Mouse (Mus musculus): ENCODE data around the gene Tk1.

The Tk1 gene

DNA sequence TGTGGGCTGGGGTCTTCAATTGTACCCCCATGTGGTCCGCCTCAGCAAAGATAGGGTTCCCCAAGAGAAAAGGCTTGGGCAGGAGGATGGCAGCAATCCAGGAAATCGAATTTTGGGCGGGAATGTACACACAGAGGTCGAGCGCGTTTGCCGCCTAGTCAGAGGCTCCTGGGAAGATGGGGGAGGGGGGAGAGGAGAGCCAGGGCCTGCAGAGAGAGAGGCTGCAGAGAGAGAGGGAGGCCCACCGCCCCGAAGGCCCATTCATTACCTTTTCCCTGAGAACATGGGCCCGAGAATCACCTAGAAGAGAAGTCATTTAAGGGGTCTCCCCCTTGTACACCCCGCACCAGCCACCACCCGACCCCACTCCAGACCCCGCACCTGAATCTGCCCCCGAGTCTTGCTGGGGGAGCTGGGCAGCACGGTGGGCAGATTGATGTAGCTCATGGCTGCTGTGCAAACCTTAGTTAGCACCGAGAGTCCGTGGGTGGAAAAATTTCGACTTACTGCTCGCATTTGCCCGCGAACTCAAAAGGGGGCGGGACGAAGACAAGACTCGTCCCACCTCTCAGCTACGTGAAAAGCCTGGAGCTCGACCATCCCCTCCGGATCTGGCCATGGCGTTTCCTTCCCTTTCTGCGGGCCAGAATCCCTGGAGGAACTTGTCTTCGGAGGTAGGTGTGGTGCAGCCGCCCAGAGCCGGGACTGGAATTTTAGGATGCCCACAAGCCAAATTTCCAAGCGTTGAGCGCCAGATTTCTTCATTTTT lies at the start of gene Tk1, which contains the start of gene Afmid:
Gene Tk1, minus strand, starts transcription at position 760 of the 769 bp plus-strand sequence.
Gene Afmid, plus strand, starts transcription at position 592 of the 769 bp plus-strand sequence.
- no peak for DNase-seq (ENCODE audit: low spot score)

DNA sequence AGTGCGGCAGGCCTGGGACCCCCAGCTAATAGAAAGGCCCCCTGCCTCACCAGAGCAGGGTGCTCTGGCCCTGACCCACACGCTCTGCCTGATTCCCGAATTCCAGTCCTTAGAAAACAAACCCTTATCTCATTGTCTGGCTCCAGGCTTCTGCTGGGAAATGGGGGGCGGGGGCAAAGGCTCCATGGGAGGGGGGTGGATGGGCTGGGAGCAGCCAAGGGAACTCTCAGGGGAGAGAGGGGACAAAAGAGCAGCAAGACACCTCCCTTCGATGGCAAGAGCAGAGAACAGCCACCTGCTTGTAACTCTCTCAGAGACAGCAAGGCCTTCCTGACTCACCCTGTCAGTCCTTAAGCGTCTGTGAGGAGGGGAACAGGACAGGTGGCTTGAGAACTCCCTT lies 49.8 kb upstream of the Tk1 start:
- DNase-seq (ENCODE audit: low spot score), result no peak

DNA sequence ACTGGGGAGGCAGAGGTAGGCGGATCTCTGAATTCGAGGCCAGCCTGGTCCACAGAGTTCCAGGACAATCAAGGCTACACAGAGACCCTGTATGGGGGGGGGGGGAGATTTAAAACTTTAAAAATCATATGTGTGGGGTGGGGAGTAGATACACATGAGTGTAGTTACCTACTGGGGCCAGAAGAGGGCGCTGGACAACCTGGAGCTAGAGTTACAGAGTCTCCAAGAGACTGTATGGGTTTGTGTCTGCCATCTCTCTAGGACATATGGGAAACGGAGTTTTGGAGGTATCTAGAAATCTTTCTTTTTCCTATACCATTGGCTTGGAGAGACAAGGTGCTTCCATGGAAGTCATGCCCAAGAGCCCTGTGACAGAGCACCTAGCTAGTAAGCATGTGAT lies 48.5 kb upstream of the Tk1 start:
- no peak for DNase-seq (ENCODE audit: low spot score)

- peak; percentile 68 for DNase-seq (ENCODE audit: low spot score)
Measured at GRCm38 (mm10) chr11:117872861-117873608, 47.1 kb upstream of the Tk1 start, which contains the start of gene Tha1. Gene Tha1 (minus strand): TSS chr11:117873481.

DNA sequence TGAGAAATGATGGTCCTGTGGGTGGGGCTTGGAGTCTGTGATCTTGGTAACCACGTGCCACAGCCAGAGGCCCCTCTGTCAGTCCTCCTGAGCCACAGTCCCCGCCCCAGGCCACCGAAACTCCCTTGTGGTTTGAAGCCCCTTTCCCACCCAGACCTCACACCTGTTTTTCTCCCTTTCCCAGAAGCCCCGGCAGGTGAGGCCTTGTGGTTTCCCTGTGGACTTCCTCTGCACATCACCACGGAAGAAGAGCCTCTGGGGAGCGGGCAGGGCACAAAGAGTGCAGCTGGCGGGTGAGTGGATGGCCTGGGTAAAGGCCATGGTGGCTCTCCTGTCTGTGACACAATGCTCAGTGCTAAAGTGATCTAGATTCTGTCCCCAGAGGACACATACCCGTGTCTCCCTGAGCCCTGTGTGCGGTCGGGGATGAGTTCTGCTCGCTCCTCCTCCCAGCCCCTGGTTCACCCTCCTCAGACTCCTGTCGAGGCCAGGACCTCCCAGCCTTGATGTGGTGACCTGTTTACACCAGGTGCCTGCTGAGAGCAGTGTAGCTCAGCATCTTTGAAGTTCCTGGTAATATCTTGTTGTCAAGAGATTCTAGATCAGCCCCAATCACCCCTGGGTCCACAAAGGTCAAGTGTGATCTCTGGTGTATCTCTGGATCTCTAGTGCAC lies 46.2 kb upstream of the Tk1 start:
- no peak for DNase-seq (ENCODE audit: low spot score)

- DNase-seq (ENCODE audit: low spot score), result no peak
Measured at GRCm38 (mm10) chr11:117871376-117871775, 45.5 kb upstream of the Tk1 start.

GRCm38 (mm10) chr11:117870688-117871365 lies 44.9 kb upstream of the Tk1 start:
- peak; percentile 68 for DNase-seq (ENCODE audit: low spot score)

DNA sequence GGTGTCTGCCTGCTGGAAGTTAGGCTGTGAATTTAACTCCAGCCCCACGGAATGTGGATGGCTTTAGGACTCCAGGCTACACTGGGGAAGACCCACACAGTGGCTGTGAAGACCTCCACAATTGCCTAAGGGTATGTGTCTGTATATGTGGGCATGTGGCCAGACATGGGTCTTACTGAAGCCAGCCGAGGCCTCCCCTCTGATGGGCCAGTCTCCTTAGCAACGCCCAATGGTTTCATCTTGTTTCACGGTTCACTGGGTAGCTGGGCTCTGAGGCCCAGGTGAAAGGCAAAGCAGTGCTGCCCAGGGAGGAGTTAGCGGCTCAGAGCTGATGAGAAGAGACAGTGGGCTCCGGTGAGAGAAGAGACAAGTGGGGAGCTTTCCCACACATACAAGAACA lies 40.1 kb upstream of the Tk1 start:
- no peak for DNase-seq (ENCODE audit: low spot score)

GRCm38 (mm10) chr11:117864805-117865204 lies 38.9 kb upstream of the Tk1 start:
- no peak for DNase-seq (ENCODE audit: low spot score)

DNA sequence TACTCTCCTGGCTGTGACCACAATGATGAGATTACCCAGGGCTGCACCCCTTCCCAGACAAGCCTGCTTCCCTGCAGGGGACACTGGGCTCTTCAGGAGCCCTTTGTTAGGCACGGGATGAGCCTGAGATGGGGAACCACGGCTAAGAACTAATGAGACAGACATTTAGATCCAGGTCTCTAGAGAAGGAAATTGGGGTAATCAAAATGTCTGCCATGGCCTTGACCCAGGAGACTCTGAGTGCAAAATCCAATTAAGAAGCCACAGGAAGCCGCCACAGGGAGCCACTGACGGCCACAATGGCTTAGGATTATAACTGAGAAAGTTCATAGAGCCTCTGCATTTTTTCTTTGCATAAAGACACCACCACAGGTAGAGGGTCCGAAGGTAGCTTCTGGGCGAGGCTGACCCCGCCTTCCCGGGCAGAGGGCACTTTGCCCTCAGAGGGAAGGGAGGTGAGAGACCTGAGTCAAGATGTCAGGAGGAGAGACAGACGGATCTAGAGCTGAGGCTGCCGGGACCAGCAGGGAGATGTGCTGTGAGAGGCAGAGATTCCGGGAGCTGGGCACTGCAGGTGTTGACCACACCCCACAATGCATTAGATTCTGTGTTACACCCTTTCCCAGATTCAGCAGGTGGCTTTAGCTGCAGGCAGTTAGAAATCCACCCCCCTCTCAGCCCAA lies 37.4 kb upstream of the Tk1 start:
- DNase-seq (ENCODE audit: low spot score), result no peak

- no peak for DNase-seq (ENCODE audit: low spot score)
Measured at GRCm38 (mm10) chr11:117860601-117861000, 34.7 kb upstream of the Tk1 start, which contains the start of gene Tmem235. Gene Tmem235 (plus strand): TSS chr11:117860752.

GRCm38 (mm10) chr11:117858392-117858791 lies 32.5 kb upstream of the Tk1 start:
- no peak for DNase-seq (ENCODE audit: low spot score)

DNA sequence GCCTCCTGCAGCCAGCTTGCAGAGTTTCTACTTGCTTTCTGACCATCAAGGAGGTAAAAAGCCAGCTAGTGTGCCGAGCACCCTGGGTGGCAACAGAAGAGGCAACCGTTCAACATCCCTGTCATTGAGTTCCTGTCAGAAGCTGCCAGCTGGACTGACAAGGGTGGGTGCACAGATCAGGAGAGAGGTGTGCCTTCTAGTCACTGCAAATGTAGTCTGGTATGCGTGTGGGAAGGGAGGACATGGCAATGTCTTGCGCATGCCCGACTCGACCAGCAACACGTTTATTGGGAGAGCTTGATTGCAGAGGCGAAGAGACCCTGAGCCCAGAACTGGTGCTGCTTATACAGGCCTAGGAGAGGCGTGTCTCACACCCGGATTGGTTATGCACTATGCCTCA lies 31.6 kb upstream of the Tk1 start:
- no peak for DNase-seq (ENCODE audit: low spot score)

GRCm38 (mm10) chr11:117855975-117856374 lies 30.1 kb upstream of the Tk1 start:
- DNase-seq (ENCODE audit: low spot score), result no peak

DNA sequence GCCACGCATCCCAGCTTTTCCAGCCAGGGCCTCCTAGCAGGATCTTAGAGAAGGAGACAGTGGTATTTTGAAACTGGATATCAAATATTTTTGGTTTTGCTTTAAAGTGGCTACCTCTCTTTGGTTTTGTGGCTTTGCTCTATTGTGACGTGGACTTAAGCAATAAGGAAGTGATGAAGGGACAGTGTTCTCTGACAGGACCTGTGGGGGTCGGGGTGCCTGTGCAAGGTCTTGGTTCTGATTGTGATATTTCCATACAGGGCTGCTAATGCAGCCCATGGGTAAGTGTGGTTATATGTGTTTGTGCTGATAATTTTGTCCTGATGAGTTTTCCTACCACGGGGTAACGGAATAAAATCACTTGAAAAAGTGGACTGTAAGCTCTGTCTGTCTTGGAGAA lies 29.5 kb upstream of the Tk1 start:
- no peak for DNase-seq (ENCODE audit: low spot score)

GRCm38 (mm10) chr11:117854241-117854640 lies 28.3 kb upstream of the Tk1 start:
- DNase-seq (ENCODE audit: low spot score), result no peak

GRCm38 (mm10) chr11:117852875-117853274 lies 27.0 kb upstream of the Tk1 start:
- no peak for DNase-seq (ENCODE audit: low spot score)

DNA sequence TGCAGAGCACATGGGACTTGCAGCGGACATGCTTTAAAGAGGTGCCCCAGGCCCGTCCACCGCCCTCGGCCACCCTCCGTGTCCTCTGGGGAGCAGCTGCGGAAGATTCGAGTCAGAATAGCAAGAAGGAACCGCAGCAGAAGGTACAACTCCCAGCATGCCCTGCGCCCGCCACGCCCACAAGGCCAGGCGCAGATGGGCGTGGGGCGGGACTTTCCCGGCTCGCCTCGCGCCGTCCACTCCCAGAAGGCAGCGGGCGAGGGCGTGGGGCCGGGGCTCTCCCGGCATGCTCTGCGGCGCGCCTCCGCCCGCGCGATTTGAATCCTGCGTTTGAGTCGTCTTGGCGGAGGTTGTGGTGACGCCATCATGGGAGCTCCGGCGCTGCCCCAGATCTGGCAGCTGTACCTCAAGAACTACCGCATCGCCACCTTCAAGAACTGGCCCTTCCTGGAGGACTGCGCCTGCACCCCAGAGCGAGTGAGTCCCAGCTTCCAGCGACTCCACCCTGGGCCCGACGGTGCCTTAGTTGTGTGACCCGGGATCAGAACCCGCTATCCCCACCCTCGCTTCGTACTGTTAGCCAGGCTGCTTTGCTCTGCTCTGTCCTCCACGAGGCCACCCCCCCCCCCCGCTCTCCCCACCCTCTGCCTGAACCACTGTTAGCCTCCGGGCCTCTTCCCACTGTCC lies 23.2 kb upstream of the Tk1 start, which contains the start of gene Birc5:
Gene Birc5, plus strand, starts transcription at position 267 of the 687 bp plus-strand sequence.
- peak; percentile 92 for DNase-seq (ENCODE audit: low spot score)

DNA sequence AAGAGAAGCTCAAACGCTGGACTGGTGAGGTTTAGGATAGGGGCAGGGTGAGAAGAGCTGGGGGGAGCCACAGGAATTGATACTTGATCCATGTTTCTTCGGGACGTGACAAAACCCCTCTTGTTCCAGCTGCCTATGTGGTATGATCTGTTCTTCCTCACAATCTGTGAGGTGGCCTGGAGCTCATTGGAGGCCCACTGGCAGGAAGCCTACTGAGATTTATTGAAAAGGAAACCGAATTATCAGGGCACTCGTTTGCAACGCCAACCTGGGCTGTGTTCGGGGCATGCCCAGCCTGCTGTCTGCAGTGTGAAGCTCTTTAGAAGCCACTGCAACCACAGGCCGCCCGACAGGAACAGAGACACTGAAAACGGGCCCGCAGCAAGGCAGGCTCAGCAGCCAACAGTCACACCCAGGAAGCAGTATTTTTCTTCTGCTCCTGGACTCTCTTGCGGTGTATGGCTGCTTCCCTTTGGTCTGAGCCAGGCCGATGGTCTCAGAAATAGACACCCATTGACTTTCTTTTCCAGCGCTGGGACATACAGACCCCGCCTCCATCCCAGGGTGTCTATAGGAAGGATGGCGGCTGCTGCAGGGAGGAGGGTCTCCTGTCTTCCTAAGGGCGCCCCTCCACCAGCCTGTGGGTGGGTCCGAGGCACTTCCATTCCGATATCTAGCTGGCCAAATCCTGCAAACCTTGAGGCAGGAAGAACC lies 22.5 kb upstream of the Tk1 start:
- no peak for DNase-seq (ENCODE audit: low spot score)

GRCm38 (mm10) chr11:117847593-117848215 lies 21.8 kb upstream of the Tk1 start:
- DNase-seq (ENCODE audit: low spot score), result no peak

Data from left cerebral cortex, adult 11 months (tissue).